Mouse (Mus musculus): Measurements from ENCODE around the gene H2-DMb2. TPM values are rescaled to one million over a fixed set of nuclear protein-coding genes. Genes with fewer than 3 reads are reported as not detected.

The H2-DMb2 gene
- polyA plus RNA-seq, 1 experiment from 2014 or later, result 0.35 TPM

DNA sequence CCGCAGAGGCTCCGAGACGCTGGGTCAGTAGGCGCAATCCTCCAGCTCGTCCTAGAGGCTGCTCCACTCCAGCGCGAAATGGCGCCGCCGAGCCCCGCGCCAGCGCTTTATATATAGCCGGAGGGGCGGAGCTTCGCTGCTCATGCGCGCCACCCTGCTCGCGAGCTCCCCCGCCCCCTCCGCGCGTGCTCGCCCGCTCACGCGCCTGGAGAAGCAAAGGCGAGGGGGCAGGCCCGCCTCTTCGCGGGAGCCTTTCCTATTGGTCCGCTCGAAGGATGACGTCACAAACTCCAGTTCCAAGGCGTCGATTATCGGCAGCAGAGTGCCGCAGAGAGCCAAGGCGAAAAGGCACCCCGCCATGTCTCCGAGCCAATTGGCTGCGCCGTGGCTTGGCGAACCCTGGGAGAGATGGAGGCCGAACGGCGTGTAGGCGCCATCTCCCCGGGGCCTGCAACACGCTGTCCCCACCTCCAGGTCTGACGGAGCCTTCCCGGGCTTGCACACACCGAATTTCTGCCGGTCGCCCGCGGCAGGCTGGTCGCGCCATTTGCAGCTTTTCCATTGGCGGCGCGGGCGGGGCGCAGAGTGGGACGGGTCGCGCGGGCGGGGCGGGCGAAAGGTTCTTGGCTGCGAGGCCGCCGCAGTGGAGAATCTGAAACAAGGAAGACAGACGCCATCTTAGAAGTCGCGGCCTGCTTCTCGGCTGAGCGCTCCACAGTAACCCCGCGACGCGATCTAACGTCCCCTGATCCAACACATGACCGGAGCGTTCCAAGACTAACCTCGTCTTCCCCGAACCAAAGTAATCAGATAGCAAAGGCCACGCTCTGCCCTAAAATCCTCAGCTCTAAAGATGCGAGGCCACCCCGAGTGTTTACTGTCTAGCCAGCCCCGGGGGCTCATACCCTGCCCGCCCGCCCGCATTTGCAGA is 23.6 kb upstream of the H2-DMb2 start, which contains the start of gene H2-DMa:
H2-DMa (plus strand) TSS at position 293 of the 931 bp plus-strand sequence.
- H3K27ac ChIP-seq, result peak within 1 kb of the TSS; percentile 99
- H3K4me2 ChIP-seq, result peak within 1 kb of the TSS; percentile 95
- H3K4me3 ChIP-seq, result peak within 1 kb of the TSS; percentile 100
- under 1% methylated on average over 96 of the region's 96 CpGs for WGBS (ENCODE audit: insufficient replicate concordance)
- no peaks in the 10 kb centered on the region for H3K27me3 ChIP-seq (replicated peaks)
- H3K9me3 ChIP-seq (replicated peaks), result no peaks in the 10 kb centered on the region
- H3K4me1 ChIP-seq, result peaks cover 66% of the 10 kb centered on the region
- H3K9ac ChIP-seq, result peak within 1 kb of the TSS; percentile 99
- ATAC-seq, result peak; percentile 77
- peaks cover 46% of the 10 kb centered on the region for H3K36me3 ChIP-seq

- peak overlapping the region; percentile 95 for H3K9ac ChIP-seq
- H3K9me3 ChIP-seq (replicated peaks), result no peaks in the 10 kb centered on the region
- no peak for ATAC-seq
- peak overlapping the region; percentile 95 for H3K4me2 ChIP-seq
- H3K36me3 ChIP-seq, result peaks cover 38% of the 10 kb centered on the region
- H3K4me1 ChIP-seq, result peaks cover 66% of the 10 kb centered on the region
- peak overlapping the region; percentile 99 for H3K27ac ChIP-seq
- H3K27me3 ChIP-seq (replicated peaks), result no peaks in the 10 kb centered on the region
- peak overlapping the region; percentile 100 for H3K4me3 ChIP-seq
- under 1% methylated on average over 32 of the region's 42 CpGs for WGBS (ENCODE audit: insufficient replicate concordance)
Observed at GRCm38 (mm10) chr17:34120180-34120723, 22.9 kb upstream of the H2-DMb2 start.

GRCm38 (mm10) chr17:34120814-34121171 is 22.3 kb upstream of the H2-DMb2 start:
- peak overlapping the region; percentile 99 for H3K27ac ChIP-seq
- no peaks in the 10 kb centered on the region for H3K27me3 ChIP-seq (replicated peaks)
- H3K4me1 ChIP-seq, result peaks cover 64% of the 10 kb centered on the region
- H3K9ac ChIP-seq, result peak overlapping the region; percentile 95
- peaks cover 33% of the 10 kb centered on the region for H3K36me3 ChIP-seq
- WGBS (ENCODE audit: insufficient replicate concordance), result 2% methylated on average over 31 of the region's 31 CpGs
- peak overlapping the region; percentile 100 for H3K4me3 ChIP-seq
- H3K9me3 ChIP-seq (replicated peaks), result no peaks in the 10 kb centered on the region
- H3K4me2 ChIP-seq, result peak overlapping the region; percentile 95
- ATAC-seq, result peak; percentile 33

DNA sequence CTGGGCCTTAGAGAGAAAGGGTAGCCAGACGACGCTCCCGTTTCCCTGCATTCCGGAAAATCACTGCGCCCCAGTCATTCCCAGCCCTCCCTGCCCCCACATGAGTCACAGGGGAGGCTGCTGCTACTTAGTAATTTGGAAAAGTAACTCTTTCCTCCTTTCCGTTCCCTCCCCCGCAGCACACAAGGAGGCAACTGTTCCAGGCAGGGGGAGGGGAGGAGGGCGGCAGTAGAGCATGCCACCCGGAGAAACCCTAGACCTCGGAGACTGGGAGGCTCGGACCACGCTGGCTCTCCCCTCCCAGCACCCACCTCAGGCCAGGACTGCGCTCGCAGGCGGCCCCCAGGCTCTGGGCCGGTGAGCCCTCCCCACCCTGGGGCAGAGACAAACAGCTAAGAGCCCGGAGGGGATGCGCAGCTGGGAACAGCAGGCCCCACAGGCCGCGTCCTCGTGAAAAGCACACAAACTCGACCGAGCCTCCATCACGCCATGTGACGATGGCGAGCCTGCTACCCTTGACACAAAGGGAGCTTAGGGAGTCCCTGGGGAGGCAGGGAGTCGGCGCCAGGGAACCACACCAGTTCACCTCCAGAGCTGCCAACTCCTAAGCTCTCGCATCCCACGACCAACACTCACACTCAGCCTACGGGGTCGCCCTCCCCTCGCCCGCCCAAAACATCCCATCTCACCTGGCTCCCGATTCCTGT is 21.8 kb upstream of the H2-DMb2 start:
- Histone ChIP-seq H3K27ac (peak overlapping the region; percentile 99), H3K9me3 (replicated peaks) (no peaks in the 10 kb centered on the region), H3K4me3 (peak overlapping the region; percentile 100), H3K4me1 (peaks cover 64% of the 10 kb centered on the region), H3K36me3 (peaks cover 28% of the 10 kb centered on the region), H3K9ac (peak overlapping the region; percentile 95), H3K4me2 (peak overlapping the region; percentile 95), H3K27me3 (replicated peaks) (no peaks in the 10 kb centered on the region)
- WGBS (ENCODE audit: insufficient replicate concordance), result under 1% methylated on average over 34 of the region's 35 CpGs
- 0 out of 2 replicates have a peak, but pooled peaks have one; percentile 4 for ATAC-seq

- H3K9me3 ChIP-seq (replicated peaks), result no peaks in the 10 kb centered on the region
Observed at GRCm38 (mm10) chr17:34121879-34122187, 21.3 kb upstream of the H2-DMb2 start.

GRCm38 (mm10) chr17:34122188-34122984 is 20.7 kb upstream of the H2-DMb2 start, which contains the start of gene Brd2:
Brd2 (minus strand) TSS chr17:34122634.
- Histone ChIP-seq H3K27ac (peak within 1 kb of the TSS; percentile 99), H3K4me2 (peak within 1 kb of the TSS; percentile 95), H3K27me3 (replicated peaks) (no peaks in the 10 kb centered on the region), H3K4me3 (peak within 1 kb of the TSS; percentile 100), H3K9me3 (replicated peaks) (no peaks in the 10 kb centered on the region), H3K36me3 (peaks cover 17% of the 10 kb centered on the region), H3K9ac (peak within 1 kb of the TSS; percentile 95), H3K4me1 (peaks cover 64% of the 10 kb centered on the region)
- ATAC-seq, result peak; percentile 68
- under 1% methylated on average over 74 of the region's 75 CpGs for WGBS (ENCODE audit: insufficient replicate concordance)

More at GRCm38 (mm10) chr17:34121879-34122187, 21.3 kb upstream of the H2-DMb2 start:
- Histone ChIP-seq H3K36me3 (peaks cover 23% of the 10 kb centered on the region), H3K4me2 (peak overlapping the region; percentile 95), H3K27ac (peak overlapping the region; percentile 99), H3K4me3 (peak overlapping the region; percentile 100), H3K9ac (peak overlapping the region; percentile 95), H3K4me1 (peaks cover 64% of the 10 kb centered on the region), H3K27me3 (replicated peaks) (no peaks in the 10 kb centered on the region)
- 3% methylated on average over 10 of the region's 10 CpGs for WGBS (ENCODE audit: insufficient replicate concordance)
- no peak for ATAC-seq

DNA sequence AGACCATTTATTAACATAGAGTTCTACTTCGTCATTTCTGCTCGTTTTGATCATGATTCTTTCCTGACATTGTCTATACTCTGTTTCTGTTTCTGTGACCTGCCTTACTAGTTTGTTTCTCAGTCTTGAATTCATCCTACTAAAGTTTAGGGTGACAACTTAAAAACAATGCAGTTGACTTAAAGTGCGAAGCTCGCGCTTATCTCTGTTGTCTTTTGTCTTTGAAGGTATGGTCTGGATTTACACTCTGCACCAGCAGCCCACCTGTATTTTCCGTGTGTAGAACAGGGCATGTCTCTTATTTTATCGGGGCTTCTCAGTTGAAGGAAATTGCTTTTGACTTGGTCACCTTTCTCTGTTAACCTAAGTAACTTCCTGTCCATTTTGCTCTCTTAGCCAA is 20.0 kb upstream of the H2-DMb2 start:
- Histone ChIP-seq H3K4me2 (peak overlapping the region; percentile 95), H3K9me3 (replicated peaks) (no peaks in the 10 kb centered on the region), H3K4me3 (peak overlapping the region; percentile 100), H3K27me3 (replicated peaks) (peaks cover 2% of the 10 kb centered on the region; the same call in 1 of the 2 replicates), H3K9ac (peak overlapping the region; percentile 95), H3K27ac (peak overlapping the region; percentile 99), H3K36me3 (peaks cover 10% of the 10 kb centered on the region), H3K4me1 (peaks cover 66% of the 10 kb centered on the region)
- no peak for ATAC-seq
- 4% methylated on average over 7 of the region's 7 CpGs for WGBS (ENCODE audit: insufficient replicate concordance)

GRCm38 (mm10) chr17:34123518-34123917 is 19.6 kb upstream of the H2-DMb2 start:
- Histone ChIP-seq H3K36me3 (peaks cover 6% of the 10 kb centered on the region), H3K9ac (peak overlapping the region; percentile 95), H3K4me2 (peak overlapping the region; percentile 95), H3K9me3 (replicated peaks) (no peaks in the 10 kb centered on the region), H3K4me1 (peaks cover 70% of the 10 kb centered on the region), H3K4me3 (peak overlapping the region; percentile 100), H3K27me3 (replicated peaks) (peaks cover 6% of the 10 kb centered on the region), H3K27ac (peak overlapping the region; percentile 99)
- ATAC-seq, result no peak
- WGBS (ENCODE audit: insufficient replicate concordance), result 23% methylated on average over 2 of the region's 2 CpGs

- Histone ChIP-seq H3K27ac (peak overlapping the region; percentile 30; the same call in 1 of the 2 replicates), H3K4me2 (peak overlapping the region; percentile 31), H3K9ac (no peak overlapping the region), H3K4me1 (peaks cover 81% of the 10 kb centered on the region), H3K36me3 (no peaks in the 10 kb centered on the region), H3K9me3 (replicated peaks) (no peaks in the 10 kb centered on the region), H3K27me3 (replicated peaks) (peaks cover 18% of the 10 kb centered on the region), H3K4me3 (no peak overlapping the region)
- no peak for ATAC-seq
- 34% methylated on average over 6 of the region's 6 CpGs for WGBS (ENCODE audit: insufficient replicate concordance)
Observed at GRCm38 (mm10) chr17:34124649-34125048, 18.5 kb upstream of the H2-DMb2 start.

GRCm38 (mm10) chr17:34126826-34127420 is 16.2 kb upstream of the H2-DMb2 start:
- 65% methylated on average over 9 of the region's 9 CpGs for WGBS (ENCODE audit: insufficient replicate concordance)
- Histone ChIP-seq H3K36me3 (no peaks in the 10 kb centered on the region), H3K27ac (peak overlapping the region; percentile 24; the same call in 1 of the 2 replicates), H3K9me3 (replicated peaks) (no peaks in the 10 kb centered on the region), H3K4me3 (no peak overlapping the region), H3K9ac (0 out of 2 replicates have a peak overlapping the region, but pooled peaks have one; percentile 25), H3K4me2 (no peak overlapping the region), H3K4me1 (peaks cover 68% of the 10 kb centered on the region), H3K27me3 (replicated peaks) (peaks cover 40% of the 10 kb centered on the region)
- ATAC-seq, result no peak
